Mouse (Mus musculus) lung, embryonic 15.5 days (tissue): ENCODE data around the gene Entpd3. TPM values are rescaled to one million over a fixed set of nuclear protein-coding genes. Genes with fewer than 3 reads are reported as not detected.
"Not testable (repeated sequence)": the region's sequence is repeated elsewhere in the genome, so short reads cannot be mapped to it uniquely, and the experiment has no call there.

ENCODE experiments used
- ATAC-seq: fragments of 200-750 bp; cut with Nextera tagmentation; 2 replicates; pipeline ENCODE4 v1.8.0; 2017; ENCODE audit warnings: moderate number of reproducible peaks, borderline replicate concordance; ENCODE audit not compliant: low FRiP score, low TSS enrichment; ENCODE audit errors: extremely low read depth
- H3K27ac ChIP-seq: fragments of 300-500 bp; sonication (generic); 2 replicates; pipeline ENCODE4 v1.5.1; 2015; ENCODE audit warnings: moderate library complexity, mild to moderate bottlenecking, inconsistent platforms
- H3K27me3 ChIP-seq: fragments of 300-500 bp; sonication (generic); 2 replicates; pipeline ENCODE4 v1.6.1; 2015; ENCODE audit warnings: inconsistent platforms
- H3K36me3 ChIP-seq: fragments of 300-500 bp; sonication (generic); 2 replicates; pipeline ENCODE4 v1.6.1; 2015; ENCODE audit warnings: inconsistent platforms
- H3K4me1 ChIP-seq: fragments of 300-500 bp; sonication (generic); 2 replicates; pipeline ENCODE4 v1.6.1; 2015; ENCODE audit warnings: inconsistent platforms
- H3K4me2 ChIP-seq: fragments of 300-500 bp; sonication (generic); 2 replicates; pipeline ENCODE4 v1.6.1; 2015; ENCODE audit warnings: inconsistent platforms, mild to moderate bottlenecking, moderate library complexity
- H3K4me3 ChIP-seq: fragments of 300-500 bp; sonication (generic); 2 replicates; pipeline ENCODE4 v1.5.1; 2015; ENCODE audit warnings: mild to moderate bottlenecking, inconsistent platforms
- H3K9ac ChIP-seq: fragments of 300-500 bp; sonication (generic); 2 replicates; pipeline ENCODE4 v1.6.1; 2015; ENCODE audit warnings: inconsistent platforms
- H3K9me3 ChIP-seq: fragments of 300-500 bp; sonication (generic); 2 replicates; pipeline ENCODE4 v1.6.1; 2016; ENCODE audit warnings: inconsistent platforms
- WGBS: fragments of 180-500 bp; shearing (Covaris S2); methylation state at CpG from one replicate; pipeline ENCODE4 v1.1.7; 2015; 5-methylcytosine and 5-hydroxymethylcytosine counted together
- polyA plus RNA-seq: library from polyadenylated mRNA; unstranded; fragments of >200 nt; fragmentation: Nextera tagmentation; extraction: Ambion mirVana; gene quantifications from 2 replicates; pipeline ENCODE4 v1.2.1, GENCODE M21; 2015

Gene Entpd3
- polyA plus RNA-seq, 1 experiment from 2014 or later, result 10.6 TPM

DNA sequence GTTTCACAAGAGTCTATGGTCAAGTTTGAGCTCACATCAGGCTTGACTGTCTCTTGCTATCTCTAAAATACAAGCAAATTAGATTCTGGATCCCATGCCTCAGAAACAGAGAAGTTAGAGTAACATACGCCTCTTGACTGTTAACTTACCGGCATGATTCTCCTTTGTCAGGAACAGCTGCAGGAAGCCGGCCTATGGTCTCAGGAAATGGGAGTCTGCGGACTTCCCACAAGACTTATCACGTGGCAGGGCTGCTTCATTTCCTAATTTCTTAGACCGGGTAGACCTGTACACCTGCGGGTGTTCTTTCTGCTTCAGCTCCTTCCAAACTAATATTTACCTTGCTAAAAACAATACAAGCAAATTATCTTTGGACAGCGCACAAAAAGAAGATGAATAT lies 22.9 kb upstream of the Entpd3 start:
- Histone ChIP-seq H3K9ac (no peak overlapping the region), H3K4me3 (no peak overlapping the region), H3K36me3 (no peaks in the 10 kb centered on the region), H3K27ac (no peak overlapping the region), H3K4me1 (no peaks in the 10 kb centered on the region), H3K27me3 (no peaks in the 10 kb centered on the region), H3K4me2 (no peak overlapping the region), H3K9me3 (no peaks in the 10 kb centered on the region)
- 68% methylated on average over 8 of the region's 8 CpGs for WGBS
- no peak for ATAC-seq

DNA sequence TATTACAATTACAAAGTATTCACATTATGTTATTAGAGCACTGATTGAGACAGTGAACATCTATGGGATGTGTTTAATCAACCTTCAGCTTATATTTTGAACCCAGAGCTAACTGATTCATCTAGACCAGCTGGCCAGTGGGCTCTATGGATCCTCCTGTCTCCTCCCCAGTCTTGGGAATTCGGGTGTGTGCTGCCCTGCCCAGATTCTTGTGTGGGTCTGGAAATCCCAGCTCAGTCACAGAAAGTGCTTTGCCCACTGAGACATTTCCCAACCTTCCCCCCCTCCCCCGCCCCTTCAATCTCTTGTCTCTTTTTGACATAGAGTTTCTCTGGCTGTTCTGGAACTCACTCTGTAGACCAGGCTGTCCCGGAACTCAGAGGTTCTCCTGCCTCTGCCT lies 20.7 kb upstream of the Entpd3 start:
- no peaks in the 10 kb centered on the region for H3K9me3 ChIP-seq
- no peak for ATAC-seq
- H3K4me1 ChIP-seq, result no peaks in the 10 kb centered on the region
- no peak overlapping the region for H3K9ac ChIP-seq
- no peaks in the 10 kb centered on the region for H3K27me3 ChIP-seq
- no peak overlapping the region for H3K27ac ChIP-seq
- H3K36me3 ChIP-seq, result no peaks in the 10 kb centered on the region
- H3K4me2 ChIP-seq, result no peak overlapping the region
- WGBS, result 62% methylated on average over 3 of the region's 3 CpGs
- H3K4me3 ChIP-seq, result no peak overlapping the region

DNA sequence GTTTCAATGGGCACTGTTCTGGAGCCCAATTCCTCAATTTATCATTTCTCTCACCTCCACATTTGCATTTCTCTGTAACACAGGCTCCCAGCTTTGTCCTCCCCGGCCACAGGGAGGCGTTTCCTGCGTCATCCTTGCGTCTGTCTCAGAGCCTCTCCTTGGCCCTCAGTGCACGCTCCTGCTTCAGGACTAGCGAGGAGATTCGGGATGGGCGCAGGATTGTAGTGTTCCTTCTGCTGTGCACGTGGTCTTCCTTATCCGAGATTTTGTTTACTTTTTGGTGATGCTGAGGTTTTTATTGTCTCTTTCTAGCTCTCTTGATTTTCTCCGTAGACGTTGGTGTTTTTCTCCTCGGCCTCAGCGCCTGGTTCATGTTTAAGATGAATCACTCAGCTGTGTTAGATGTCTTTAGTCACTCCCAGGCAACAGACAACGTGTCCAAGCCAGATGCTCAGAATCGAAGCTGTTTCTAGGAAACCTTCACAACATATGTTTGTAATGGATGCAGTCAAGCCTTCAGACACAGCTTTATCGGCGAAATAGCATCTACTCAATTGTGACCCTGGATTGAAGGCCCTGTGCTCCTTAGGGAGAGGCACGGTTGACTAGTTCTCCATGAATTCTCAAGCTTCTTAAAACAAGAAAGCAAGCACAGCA lies 20.0 kb upstream of the Entpd3 start:
- Histone ChIP-seq H3K4me1 (no peaks in the 10 kb centered on the region), H3K4me2 (no peak overlapping the region), H3K4me3 (no peak overlapping the region), H3K9me3 (no peaks in the 10 kb centered on the region), H3K27me3 (no peaks in the 10 kb centered on the region), H3K27ac (no peak overlapping the region), H3K36me3 (no peaks in the 10 kb centered on the region), H3K9ac (no peak overlapping the region)
- 40% methylated on average over 19 of the region's 19 CpGs for WGBS
- no peak for ATAC-seq

DNA sequence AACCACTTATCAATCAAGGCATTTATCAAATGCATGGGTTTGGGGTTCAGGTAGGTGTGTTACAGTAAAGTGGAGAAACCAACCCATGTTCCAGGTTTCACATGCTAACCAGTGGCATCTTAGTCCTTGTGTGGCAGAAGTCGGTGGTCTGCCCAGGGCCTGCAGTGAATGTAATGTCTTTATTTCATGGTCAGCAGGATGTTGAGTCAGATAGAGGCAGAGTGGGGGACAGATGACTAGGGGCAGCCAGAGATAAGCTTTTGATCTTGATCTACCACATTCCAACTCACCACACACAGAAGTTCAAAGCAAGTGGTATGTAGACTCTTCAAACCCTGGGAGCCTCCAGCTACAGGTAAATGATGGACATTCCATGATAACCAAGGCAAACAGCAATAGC lies 18.5 kb upstream of the Entpd3 start:
- Histone ChIP-seq H3K9ac (no peak overlapping the region), H3K36me3 (no peaks in the 10 kb centered on the region), H3K9me3 (no peaks in the 10 kb centered on the region), H3K4me3 (no peak overlapping the region), H3K27ac (no peak overlapping the region), H3K27me3 (no peaks in the 10 kb centered on the region), H3K4me2 (no peak overlapping the region), H3K4me1 (no peaks in the 10 kb centered on the region)
- no peak for ATAC-seq
- WGBS, result 63% methylated on average over 1 of the region's 1 CpGs

DNA sequence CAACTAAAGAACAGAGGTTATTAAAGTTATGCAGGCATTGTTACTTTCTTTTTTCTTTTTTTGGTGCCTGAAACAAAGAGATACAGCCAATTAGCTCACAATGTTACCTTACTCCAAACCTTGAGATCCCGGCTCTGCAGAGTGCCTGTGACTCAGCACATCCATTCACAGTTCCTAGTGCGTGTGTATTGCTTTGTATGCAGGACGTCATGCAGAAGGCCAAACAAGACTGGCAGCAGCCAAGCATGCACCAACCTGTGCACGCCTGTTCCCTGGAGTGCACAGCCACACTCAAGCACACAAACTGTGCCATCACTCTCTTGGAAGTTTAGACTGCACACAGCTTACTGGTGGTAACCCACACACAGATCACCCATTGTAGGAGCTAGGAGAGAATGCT lies 12.3 kb upstream of the Entpd3 start:
- no peaks in the 10 kb centered on the region for H3K9me3 ChIP-seq
- no peaks in the 10 kb centered on the region for H3K4me1 ChIP-seq
- H3K9ac ChIP-seq, result no peak overlapping the region
- H3K27me3 ChIP-seq, result no peaks in the 10 kb centered on the region
- ATAC-seq, result no peak
- H3K4me3 ChIP-seq, result no peak overlapping the region
- 66% methylated on average over 4 of the region's 4 CpGs for WGBS
- H3K4me2 ChIP-seq, result no peak overlapping the region
- H3K27ac ChIP-seq, result no peak overlapping the region
- H3K36me3 ChIP-seq, result no peaks in the 10 kb centered on the region

DNA sequence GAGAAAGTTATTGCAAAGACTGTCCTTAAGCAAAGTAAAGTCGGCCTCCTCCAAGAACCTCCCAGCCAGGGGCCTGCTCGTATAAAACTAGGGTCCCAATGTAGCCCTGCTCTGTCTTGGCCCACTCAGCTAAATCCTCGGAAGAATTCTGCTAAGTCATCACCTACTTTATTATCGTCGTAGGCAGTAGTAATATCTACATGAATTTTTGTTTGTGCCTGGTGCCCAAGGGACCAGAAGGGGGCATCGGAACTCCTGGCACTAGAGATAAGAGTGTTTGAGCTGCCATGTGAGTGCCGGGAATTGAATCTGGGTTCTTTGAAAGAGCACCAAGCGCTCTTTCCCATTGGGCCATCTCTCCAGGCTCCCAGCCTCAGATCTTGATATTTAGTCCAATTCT lies 11.7 kb upstream of the Entpd3 start:
- no peak overlapping the region for H3K9ac ChIP-seq
- no peaks in the 10 kb centered on the region for H3K9me3 ChIP-seq
- no peak overlapping the region for H3K4me3 ChIP-seq
- WGBS, result 86% methylated on average over 8 of the region's 8 CpGs
- H3K36me3 ChIP-seq, result no peaks in the 10 kb centered on the region
- no peaks in the 10 kb centered on the region for H3K27me3 ChIP-seq
- H3K4me2 ChIP-seq, result no peak overlapping the region
- H3K4me1 ChIP-seq, result no peaks in the 10 kb centered on the region
- no peak for ATAC-seq
- no peak overlapping the region for H3K27ac ChIP-seq

DNA sequence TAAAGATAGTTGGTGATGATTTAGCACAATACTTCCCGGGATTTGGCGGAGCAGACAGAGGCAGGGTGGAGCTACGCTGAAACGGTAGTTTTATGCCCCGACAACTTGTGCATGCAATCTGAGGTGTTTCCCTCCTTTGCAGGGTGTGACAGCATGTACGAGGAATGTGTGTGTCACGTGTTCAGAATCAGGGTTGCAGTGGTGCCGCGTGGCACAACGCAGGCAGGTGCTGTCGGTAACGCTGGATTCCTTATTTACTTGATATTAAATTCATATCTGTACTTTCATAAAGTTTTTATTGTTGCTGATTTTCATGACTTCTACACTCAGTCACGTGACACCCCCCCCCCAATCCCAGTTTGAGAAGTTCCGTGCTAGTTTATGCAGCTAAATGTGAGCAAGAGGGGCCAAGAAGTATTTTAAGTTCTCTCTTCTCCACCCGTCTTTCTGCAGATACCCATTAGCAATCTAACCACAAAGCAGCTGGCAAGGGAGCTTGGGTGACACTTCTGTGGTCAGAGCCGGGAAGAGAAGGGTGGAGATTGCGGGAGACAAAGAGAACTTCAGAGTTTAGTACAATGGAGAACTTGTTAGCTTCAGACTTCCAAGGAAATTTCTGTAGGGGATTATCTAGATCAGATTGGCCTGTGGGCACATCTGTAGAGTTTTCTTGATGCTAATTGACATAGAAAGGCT lies 10.7 kb upstream of the Entpd3 start:
- Histone ChIP-seq H3K27me3 (no peaks in the 10 kb centered on the region), H3K4me2 (no peak overlapping the region), H3K4me1 (no peaks in the 10 kb centered on the region), H3K4me3 (no peak overlapping the region), H3K27ac (no peak overlapping the region), H3K9ac (no peak overlapping the region), H3K36me3 (no peaks in the 10 kb centered on the region), H3K9me3 (no peaks in the 10 kb centered on the region)
- WGBS, result 74% methylated on average over 17 of the region's 17 CpGs
- ATAC-seq, result no peak

DNA sequence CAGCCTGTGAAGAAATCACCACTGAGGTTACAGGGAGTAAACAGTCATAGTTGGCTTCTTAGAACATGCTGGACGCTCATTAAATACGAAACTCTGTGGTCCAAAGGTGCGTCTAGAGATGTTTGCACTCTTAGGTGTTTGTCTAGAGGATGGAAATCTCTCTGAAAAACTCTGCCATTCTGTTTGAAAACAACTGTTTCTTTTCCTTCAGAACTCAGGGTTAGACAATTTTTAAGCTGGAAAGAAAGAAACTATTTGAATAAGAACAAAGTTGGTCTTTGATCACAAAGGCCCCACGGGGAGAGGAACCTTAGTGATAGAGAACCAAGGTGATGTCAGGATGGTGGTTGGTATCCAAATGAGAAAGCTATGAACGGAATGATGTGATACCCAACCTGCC lies 9.1 kb upstream of the Entpd3 start:
- H3K4me1 ChIP-seq, result no peaks in the 10 kb centered on the region
- H3K36me3 ChIP-seq, result no peaks in the 10 kb centered on the region
- no peak overlapping the region for H3K27ac ChIP-seq
- no peak overlapping the region for H3K9ac ChIP-seq
- H3K9me3 ChIP-seq, result no peaks in the 10 kb centered on the region
- H3K4me3 ChIP-seq, result no peak overlapping the region
- no peak for ATAC-seq
- H3K4me2 ChIP-seq, result no peak overlapping the region
- H3K27me3 ChIP-seq, result no peaks in the 10 kb centered on the region
- 64% methylated on average over 5 of the region's 5 CpGs for WGBS

DNA sequence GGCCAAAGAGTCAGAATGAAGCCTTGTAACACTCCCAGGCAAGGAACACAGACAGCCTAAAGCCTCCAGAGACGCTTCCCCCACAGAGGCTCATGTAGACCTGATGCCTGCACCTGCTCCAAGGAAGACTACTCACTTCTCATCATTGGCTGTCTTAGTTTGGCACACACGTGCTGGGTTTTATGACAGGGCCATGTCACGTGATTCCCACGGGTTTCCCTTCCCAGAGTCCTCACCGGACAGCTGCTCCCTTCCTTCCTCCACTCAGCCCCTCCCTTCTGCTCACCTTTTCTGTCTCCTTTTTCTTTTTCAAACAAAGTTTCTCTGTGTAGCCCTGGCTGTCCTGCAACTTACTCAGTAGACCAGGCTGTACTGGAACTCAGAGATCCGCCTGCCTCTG lies 7.6 kb upstream of the Entpd3 start:
- WGBS, result 87% methylated on average over 6 of the region's 6 CpGs
- no peak for ATAC-seq
- no peaks in the 10 kb centered on the region for H3K36me3 ChIP-seq

DNA sequence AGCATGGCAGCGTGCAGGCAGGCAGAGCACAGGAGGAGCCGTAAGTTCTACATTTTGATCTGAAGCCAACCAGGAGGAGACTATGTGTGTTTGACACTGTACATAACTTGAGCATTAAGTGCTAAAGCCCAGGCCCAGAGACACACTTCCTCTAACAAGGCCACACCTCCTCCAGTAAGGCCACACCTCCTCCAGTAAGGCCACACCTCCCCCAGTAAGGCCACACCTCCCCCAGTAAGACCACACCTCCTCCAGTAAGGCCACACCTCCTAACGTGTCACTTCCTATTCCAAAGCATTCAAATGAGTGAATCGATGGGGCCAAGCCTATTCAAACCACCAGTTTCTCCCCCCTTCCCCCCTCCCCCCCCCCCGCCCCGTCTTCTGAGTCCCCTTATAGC lies 6.9 kb upstream of the Entpd3 start:
- ATAC-seq, result no peak
- Histone ChIP-seq H3K9ac (no peak overlapping the region), H3K4me2 (no peak overlapping the region), H3K4me1 (no peaks in the 10 kb centered on the region), H3K27ac (no peak overlapping the region), H3K9me3 (no peaks in the 10 kb centered on the region), H3K4me3 (no peak overlapping the region), H3K27me3 (no peaks in the 10 kb centered on the region), H3K36me3 (no peaks in the 10 kb centered on the region)
- 89% methylated on average over 6 of the region's 6 CpGs for WGBS

More for the DNA sequence above, 7.6 kb upstream of the Entpd3 start:
- H3K9me3 ChIP-seq, result no peaks in the 10 kb centered on the region
- no peak overlapping the region for H3K9ac ChIP-seq
- H3K4me3 ChIP-seq, result no peak overlapping the region
- no peak overlapping the region for H3K27ac ChIP-seq
- H3K4me1 ChIP-seq, result no peaks in the 10 kb centered on the region
- no peaks in the 10 kb centered on the region for H3K27me3 ChIP-seq
- no peak overlapping the region for H3K4me2 ChIP-seq

DNA sequence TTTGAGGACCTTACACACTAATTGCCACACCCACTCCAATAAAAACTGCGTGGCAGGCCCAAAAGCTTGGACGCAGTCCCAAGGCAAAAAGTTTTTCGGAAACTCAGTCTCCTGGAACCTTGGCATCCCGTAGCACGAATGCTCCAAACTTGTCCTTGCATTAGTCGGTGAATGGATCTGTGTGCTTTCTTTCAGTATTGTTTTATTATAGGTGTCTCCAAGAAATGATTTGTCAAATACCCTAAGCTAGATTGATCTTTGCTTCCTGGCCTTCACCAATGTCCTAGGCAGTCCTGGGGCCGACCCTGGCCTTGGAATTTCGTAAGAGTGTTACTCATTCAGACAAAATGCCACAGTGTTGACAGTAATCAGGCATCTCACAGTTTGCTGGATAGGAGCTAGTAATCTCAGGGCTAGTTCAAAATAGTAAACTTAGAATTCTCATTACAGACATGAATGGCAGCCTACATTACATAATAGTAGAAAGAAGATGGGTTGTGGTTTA lies 6.1 kb upstream of the Entpd3 start:
- H3K4me2 ChIP-seq, H3K36me3 ChIP-seq, H3K27ac ChIP-seq, H3K4me3 ChIP-seq, H3K27me3 ChIP-seq, H3K9ac ChIP-seq, ATAC-seq, H3K4me1 ChIP-seq, H3K9me3 ChIP-seq: not testable (repeated sequence)
- 89% methylated on average over 8 of the region's 8 CpGs for WGBS

DNA sequence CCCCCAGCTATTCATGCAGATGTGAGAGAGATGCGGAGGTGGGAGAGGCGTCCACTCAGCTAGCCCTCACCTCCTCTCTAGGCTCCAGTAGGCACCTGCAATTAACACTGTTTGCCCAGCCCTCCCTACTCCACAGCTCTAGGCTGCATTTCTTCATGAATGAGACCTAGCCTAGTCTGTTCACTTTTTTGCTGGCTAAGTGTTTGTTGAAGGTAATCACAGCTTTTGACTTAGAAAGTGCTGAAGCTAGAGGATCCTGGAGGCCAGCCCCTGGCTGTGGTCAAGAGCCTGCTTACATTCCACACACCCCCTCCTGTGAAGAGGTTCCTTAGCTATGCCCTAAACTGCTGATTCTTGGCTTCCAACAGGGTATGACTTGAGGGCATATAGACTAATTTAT lies 1.8 kb downstream of the Entpd3 start:
- H3K27me3 ChIP-seq, result peaks cover 15% of the 10 kb centered on the region
- H3K4me2 ChIP-seq, result peak overlapping the region; percentile 40
- no peaks in the 10 kb centered on the region for H3K36me3 ChIP-seq
- peak; percentile 87 for ATAC-seq
- no peak overlapping the region for H3K9ac ChIP-seq
- H3K9me3 ChIP-seq, result no peaks in the 10 kb centered on the region
- H3K4me3 ChIP-seq, result 0 out of 2 replicates have a peak overlapping the region, but pooled peaks have one; percentile 8
- peak overlapping the region; percentile 76 for H3K27ac ChIP-seq
- WGBS, result 17% methylated on average over 1 of the region's 2 CpGs
- H3K4me1 ChIP-seq, result peaks cover 21% of the 10 kb centered on the region
